Mouse (Mus musculus) neural tube, embryonic 11.5 days (tissue): ENCODE results near the gene Nfib. TPM values are rescaled to one million over a fixed set of nuclear protein-coding genes. Genes with fewer than 3 reads are reported as not detected.

Experiments
- ATAC-seq: fragments of 200-750 bp; cut with Nextera tagmentation; 2 replicates; pipeline ENCODE4 v1.8.0; 2017; ENCODE audit warnings: moderate number of reproducible peaks, mild to moderate bottlenecking, moderate TSS enrichment, moderate library complexity; ENCODE audit not compliant: insufficient read depth, low FRiP score, low TSS enrichment
- DNase-seq: peaks from one replicate; pipeline ENCODE4 v3.0.0-alpha.2; 2015; ENCODE audit warnings: low spot score
- H3K27ac ChIP-seq: fragments of 300-500 bp; sonication (generic); 2 replicates; pipeline ENCODE4 v1.5.1; 2014; ENCODE audit warnings: low read depth, mild to moderate bottlenecking, low read length
- H3K27me3 ChIP-seq: fragments of 300-500 bp; sonication (generic); 2 replicates; pipeline ENCODE4 v1.6.1; 2014; ENCODE audit warnings: mild to moderate bottlenecking, low read length, mixed read lengths; ENCODE audit not compliant: control insufficient read depth, insufficient read depth
- H3K36me3 ChIP-seq: fragments of 300-500 bp; sonication (generic); 2 replicates; pipeline ENCODE4 v1.6.1; 2014; ENCODE audit warnings: mild to moderate bottlenecking, low read length, moderate library complexity, mixed read lengths; ENCODE audit not compliant: control insufficient read depth, insufficient read depth
- H3K4me1 ChIP-seq: fragments of 300-500 bp; sonication (generic); 2 replicates; pipeline ENCODE4 v1.6.1; 2014; ENCODE audit warnings: low read length, mixed read lengths; ENCODE audit not compliant: control insufficient read depth, insufficient read depth
- H3K4me2 ChIP-seq: fragments of 300-500 bp; sonication (generic); 2 replicates; pipeline ENCODE4 v1.6.1; 2014; ENCODE audit warnings: low read depth, mild to moderate bottlenecking, moderate library complexity
- H3K4me3 ChIP-seq: fragments of 300-500 bp; sonication (generic); 2 replicates; pipeline ENCODE4 v1.5.1; 2014; ENCODE audit warnings: low read depth, low read length
- H3K9ac ChIP-seq: fragments of 300-500 bp; sonication (generic); 2 replicates; pipeline ENCODE4 v1.6.1; 2014; ENCODE audit warnings: mild to moderate bottlenecking, low read length
- H3K9me3 ChIP-seq: fragments of 300-500 bp; sonication (generic); 2 replicates; pipeline ENCODE4 v1.6.1; 2016; ENCODE audit warnings: low read length; ENCODE audit not compliant: control insufficient read depth
- WGBS: fragments of 180-500 bp; shearing (Covaris S2); extraction: QIAGEN DNeasy Blood & Tissue Kit; methylation state at CpG from one replicate; pipeline ENCODE4 v1.1.7; 2014; 5-methylcytosine and 5-hydroxymethylcytosine counted together
- polyA plus RNA-seq: library from polyadenylated mRNA; unstranded; fragments of >200 nt; fragmentation: Nextera tagmentation; extraction: Ambion mirVana; gene quantifications from 2 replicates; pipeline ENCODE4 v1.2.1, GENCODE M21; 2014

The Nfib gene
- polyA plus RNA-seq, 1 experiment from 2014 or later = 29.1 TPM

- peak overlapping the region; percentile 56 for H3K4me2 ChIP-seq
- no peaks in the 10 kb centered on the region for H3K9me3 ChIP-seq
- H3K4me3 ChIP-seq = peak overlapping the region; percentile 26
- H3K36me3 ChIP-seq = no peaks in the 10 kb centered on the region
- no peak overlapping the region for H3K27ac ChIP-seq
- 2% methylated on average over 9 of the region's 9 CpGs for WGBS
- H3K27me3 ChIP-seq = peaks cover 38% of the 10 kb centered on the region
- peaks cover 14% of the 10 kb centered on the region; the same call in 1 of the 2 replicates for H3K4me1 ChIP-seq
- no peak overlapping the region for H3K9ac ChIP-seq
- no peak for ATAC-seq
- DNase-seq = no peak
Observed at GRCm38 (mm10) chr4:82538815-82539214, 166.7 kb downstream of the Nfib start.

DNA sequence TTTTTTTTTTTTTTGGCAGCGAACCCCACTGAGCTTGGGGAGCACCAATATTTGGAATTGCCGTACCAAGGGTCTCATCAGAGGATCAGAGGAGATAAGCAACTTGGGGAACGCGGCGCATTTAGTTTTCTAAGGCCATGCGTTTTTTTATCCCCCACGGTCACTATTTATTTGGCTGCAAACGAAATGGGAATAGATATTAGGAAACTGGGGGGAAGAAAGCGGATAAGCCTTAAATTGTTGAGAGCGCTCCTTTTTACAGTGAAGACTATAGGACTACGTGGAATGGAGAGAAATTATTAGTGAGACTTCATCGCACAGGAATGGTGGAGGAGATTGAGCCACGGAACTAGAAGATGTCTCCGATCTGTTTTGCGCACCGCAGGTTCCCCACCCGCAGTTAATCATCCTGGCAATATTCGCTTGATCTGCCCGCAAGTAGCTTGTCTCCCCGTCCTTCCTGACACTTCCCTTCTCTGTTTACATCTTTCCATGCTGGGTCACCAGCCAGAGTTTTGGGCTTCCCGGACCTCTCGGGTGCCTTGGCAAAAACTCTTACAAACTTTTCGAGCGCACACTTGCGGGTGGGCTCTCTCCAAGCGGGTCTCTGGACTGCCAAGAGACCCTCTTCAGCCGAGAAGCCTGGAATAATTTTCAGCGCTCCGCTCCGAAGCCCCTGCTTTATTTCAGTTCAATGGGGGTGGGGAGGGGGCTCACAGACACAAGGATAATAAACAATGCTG lies 167.3 kb downstream of the Nfib start:
- peak; percentile 48 for DNase-seq
- peaks cover 38% of the 10 kb centered on the region for H3K27me3 ChIP-seq

GRCm38 (mm10) chr4:82537279-82537967 lies 168.1 kb downstream of the Nfib start:
- DNase-seq = peak; percentile 69
- H3K27ac ChIP-seq = no peak overlapping the region

More for the DNA sequence above, 167.3 kb downstream of the Nfib start:
- peak overlapping the region; percentile 56 for H3K4me2 ChIP-seq
- no peaks in the 10 kb centered on the region for H3K9me3 ChIP-seq
- no peak overlapping the region for H3K27ac ChIP-seq
- H3K9ac ChIP-seq = peak overlapping the region; percentile 35
- no peaks in the 10 kb centered on the region for H3K36me3 ChIP-seq
- under 1% methylated on average over 30 of the region's 30 CpGs for WGBS
- peaks cover 15% of the 10 kb centered on the region; the same call in 1 of the 2 replicates for H3K4me1 ChIP-seq
- peak overlapping the region; percentile 26 for H3K4me3 ChIP-seq
- no peak for ATAC-seq

GRCm38 (mm10) chr4:82536435-82537278 lies 168.9 kb downstream of the Nfib start:
- Histone ChIP-seq H3K36me3 (no peaks in the 10 kb centered on the region), H3K4me3 (peak overlapping the region; percentile 26), H3K4me2 (peak overlapping the region; percentile 56), H3K27ac (no peak overlapping the region), H3K9me3 (no peaks in the 10 kb centered on the region), H3K4me1 (peaks cover 19% of the 10 kb centered on the region; the same call in 1 of the 2 replicates), H3K9ac (peak overlapping the region; percentile 35; the same call in 1 of the 2 replicates), H3K27me3 (peaks cover 38% of the 10 kb centered on the region)
- ATAC-seq = no peak
- DNase-seq = peak; percentile 44
- WGBS = 3% methylated on average over 36 of the region's 36 CpGs

More at GRCm38 (mm10) chr4:82537279-82537967, 168.1 kb downstream of the Nfib start:
- Histone ChIP-seq H3K9me3 (no peaks in the 10 kb centered on the region), H3K27me3 (peaks cover 38% of the 10 kb centered on the region), H3K36me3 (no peaks in the 10 kb centered on the region), H3K4me3 (peak overlapping the region; percentile 26), H3K4me2 (peak overlapping the region; percentile 56), H3K9ac (peak overlapping the region; percentile 35; the same call in 1 of the 2 replicates), H3K4me1 (peaks cover 19% of the 10 kb centered on the region; the same call in 1 of the 2 replicates)
- no peak for ATAC-seq
- under 1% methylated on average over 28 of the region's 28 CpGs for WGBS

- H3K9me3 ChIP-seq = no peaks in the 10 kb centered on the region
- H3K27me3 ChIP-seq = peaks cover 38% of the 10 kb centered on the region
- H3K4me1 ChIP-seq = peaks cover 19% of the 10 kb centered on the region; the same call in 1 of the 2 replicates
- H3K9ac ChIP-seq = no peak overlapping the region
- no peak overlapping the region for H3K27ac ChIP-seq
- 44% methylated on average over 6 of the region's 6 CpGs for WGBS
- ATAC-seq (no peak), DNase-seq (no peak)
- H3K36me3 ChIP-seq = no peaks in the 10 kb centered on the region
- H3K4me3 ChIP-seq = no peak overlapping the region
- no peak overlapping the region for H3K4me2 ChIP-seq
Observed at GRCm38 (mm10) chr4:82535606-82536434, 169.7 kb downstream of the Nfib start.

- Histone ChIP-seq H3K4me2 (no peak overlapping the region), H3K9ac (no peak overlapping the region), H3K4me3 (no peak overlapping the region), H3K27ac (no peak overlapping the region), H3K9me3 (no peaks in the 10 kb centered on the region), H3K27me3 (peaks cover 30% of the 10 kb centered on the region), H3K36me3 (no peaks in the 10 kb centered on the region), H3K4me1 (peaks cover 17% of the 10 kb centered on the region; the same call in 1 of the 2 replicates)
- no peak for DNase-seq
- 11% methylated on average over 3 of the region's 3 CpGs for WGBS
- ATAC-seq = 0 out of 2 replicates have a peak, but pooled peaks have one; percentile 49
Observed at GRCm38 (mm10) chr4:82533231-82533630, 172.3 kb downstream of the Nfib start.

- peak overlapping the region; percentile 68 for H3K27ac ChIP-seq
- peaks cover 30% of the 10 kb centered on the region for H3K27me3 ChIP-seq
- H3K4me3 ChIP-seq = no peak overlapping the region
- peaks cover 14% of the 10 kb centered on the region; the same call in 1 of the 2 replicates for H3K4me1 ChIP-seq
- H3K9me3 ChIP-seq = no peaks in the 10 kb centered on the region
- H3K9ac ChIP-seq = peak overlapping the region; percentile 35
- peak; percentile 54; the same call in 1 of the 2 replicates for ATAC-seq
- peak overlapping the region; percentile 10 for H3K4me2 ChIP-seq
- peak; percentile 23 for DNase-seq
- no peaks in the 10 kb centered on the region for H3K36me3 ChIP-seq
- WGBS = 10% methylated on average over 11 of the region's 11 CpGs
Observed at GRCm38 (mm10) chr4:82532443-82533191, 172.9 kb downstream of the Nfib start.
